Mouse (Mus musculus): ENCODE results near the gene Ppp1r14d.

DNA sequence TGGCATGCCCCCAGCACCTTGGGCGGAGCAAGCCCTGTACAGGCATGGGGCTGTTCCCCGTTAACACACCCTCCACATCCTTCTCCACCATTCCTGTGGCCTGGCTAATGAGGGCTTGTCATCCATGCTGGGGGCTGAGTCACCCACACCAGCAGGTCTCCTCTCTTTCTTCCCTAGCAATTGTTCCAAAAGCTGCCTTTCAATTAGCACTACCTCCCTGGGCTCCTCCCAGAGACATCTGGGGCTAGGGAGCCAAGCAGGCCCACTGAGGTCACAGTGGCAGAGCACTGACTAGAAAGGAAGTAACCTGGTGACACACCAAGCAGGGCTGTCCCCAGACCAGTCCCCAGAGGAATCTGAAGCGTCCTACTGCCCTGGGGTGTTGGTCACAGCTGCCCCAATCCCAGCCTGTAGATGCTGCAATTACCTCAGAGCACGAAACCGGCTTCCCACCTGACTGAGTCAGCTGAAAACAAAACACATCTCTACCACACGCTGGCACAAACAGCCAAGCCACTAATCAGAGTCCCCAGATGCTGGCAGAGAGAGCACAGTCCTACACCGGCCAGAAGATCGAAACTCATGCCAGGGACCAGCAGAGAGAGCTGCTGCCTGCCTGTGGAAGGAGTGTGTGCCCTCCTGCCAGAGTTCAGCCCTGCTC, 55.6 kb downstream of the Ppp1r14d start, which contains the start of gene Gm14137:
- no peak for TF ChIP-seq GATA1 (IDR thresholded peaks at IDR 0.05; ENCODE audit: borderline replicate concordance, low read length)
- TF ChIP-seq FLI1 (IDR thresholded peaks at IDR 0.05; ENCODE audit: low read length) = no peak

All from megakaryocyte, embryonic 14.5 days (primary cell).